Comparison of ENCODE assay signal across 14 mouse cellular contexts in the genomic region with DNA sequence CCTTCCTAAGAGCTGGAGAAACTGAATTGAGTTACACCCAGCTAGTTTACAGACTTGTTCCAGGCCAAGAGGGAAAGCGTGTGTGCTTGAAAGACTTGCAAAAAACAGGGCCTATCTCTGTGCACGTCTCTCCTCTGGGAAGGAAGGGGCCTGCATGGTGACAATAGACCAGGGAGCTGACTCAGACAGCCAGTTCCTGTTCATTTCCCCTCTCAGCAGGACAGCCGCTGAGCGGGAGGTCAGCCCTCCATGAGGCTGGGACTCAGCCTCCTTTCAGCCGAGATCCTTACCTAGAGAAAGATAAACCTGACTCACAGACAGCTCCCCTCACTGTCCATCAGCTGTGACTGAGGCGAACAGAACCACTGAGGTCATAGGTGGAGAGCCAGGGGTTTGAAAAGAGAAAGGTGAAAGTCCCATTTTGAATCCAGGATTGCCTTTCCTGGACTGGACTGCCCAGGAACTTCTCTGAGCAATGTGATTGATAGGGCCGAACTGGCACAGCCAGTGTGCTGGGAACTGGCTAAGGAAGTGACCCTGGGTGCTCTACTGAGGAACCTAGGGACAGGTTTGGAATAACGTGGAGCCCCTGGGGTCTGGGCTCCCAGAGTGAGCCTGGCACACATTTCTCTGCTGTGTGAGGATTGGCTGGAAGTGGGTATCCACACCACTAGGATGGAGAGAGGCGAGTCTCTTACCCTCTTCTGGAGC. TPM values are rescaled to one million over a fixed set of nuclear protein-coding genes. Genes with fewer than 3 reads are reported as not detected.
A peak's percentile ranks its signal among the peaks of the same experiment; 100 is the strongest.
DNase-seq lines count a peak whose midpoint lies in the region; ATAC-seq and TF ChIP-seq lines count a peak whose summit lies in the region.
"Had no signal": no experiment of that assay in that cellular context is flagged by ENCODE, and none has a peak within 500 bp of the region (broad histone marks: within the 10 kb centered on the region; RNA-seq: fewer than 3 reads in every experiment).

No protein-coding gene starts in this region.

- intact Hi-C loops in gastrocnemius, adult 2 months (cut with DNase I): no loop called here
- intact Hi-C loops in gastrocnemius, postnatal 36 days (cut with DNase I): no loop called here

- 52% methylated on average over 9 of the region's 9 CpGs for WGBS in spleen, adult 2 months
- 46% methylated on average over 9 of the region's 9 CpGs for WGBS in limb, embryonic 10.5 days

- H3K27ac ChIP-seq in gastrocnemius, adult 2 months: peak overlapping the region; percentile 66
- 0 out of 2 replicates have a peak overlapping the region, but pooled peaks have one; percentile 4 for H3K27ac ChIP-seq in spleen, adult 2 months (ENCODE audit: insufficient read depth, low read length)
- H3K27ac ChIP-seq in limb, embryonic 10.5 days: peak overlapping the region; percentile 46; the same call in 1 of the 2 replicates
- H3K27ac ChIP-seq: midbrain, embryonic 13.5 days had no signal

- peak; percentile 18 for DNase-seq in gastrocnemius, adult 2 months
- DNase-seq in gastrocnemius, postnatal 36 days: no peak
- DNase-seq in spleen, adult 2 months (ENCODE audit: low read depth in 1 of 2, low spot score in 2 of 2): no peak
- no peak for DNase-seq in spleen, adult 18-20 months
- no peak for DNase-seq in limb, embryonic 10.5 days (ENCODE audit: low spot score)
- no peak for DNase-seq in urinary bladder, adult 2 months (ENCODE audit: low spot score)
- DNase-seq in adrenal gland, postnatal 14 days: no peak
- DNase-seq: right cerebral cortex, postnatal 25 days; thymus, adult 2 months had no signal

- H3K27me3 ChIP-seq in spleen, adult 2 months (ENCODE audit: control insufficient read depth, insufficient read depth, low read length): no peaks in the 10 kb centered on the region
- peaks cover 96% of the 10 kb centered on the region for H3K27me3 ChIP-seq in limb, embryonic 10.5 days (ENCODE audit: low read depth, poor library complexity, severe bottlenecking)

- no peaks in the 10 kb centered on the region for H3K36me3 ChIP-seq in spleen, adult 2 months (ENCODE audit: control insufficient read depth, insufficient read depth, low read length)
- H3K36me3 ChIP-seq in limb, embryonic 10.5 days: no peaks in the 10 kb centered on the region
- H3K36me3 ChIP-seq: embryonic facial prominence, embryonic 12.5 days; limb, embryonic 13.5 days; midbrain, embryonic 13.5 days had no signal

- no peak for ATAC-seq in cerebellum, adult (ENCODE audit: insufficient number of reproducible peaks, low FRiP score, low TSS enrichment)
- ATAC-seq: forebrain, embryonic 14.5 days; midbrain, embryonic 13.5 days had no signal

- peak overlapping the region; percentile 60 for H3K4me3 ChIP-seq in gastrocnemius, adult 2 months
- H3K4me3 ChIP-seq in spleen, adult 2 months (ENCODE audit: extremely low read depth, insufficient read depth, insufficient read length): no peak overlapping the region
- no peak overlapping the region for H3K4me3 ChIP-seq in limb, embryonic 10.5 days
- H3K4me3 ChIP-seq: embryonic facial prominence, embryonic 12.5 days; limb, embryonic 13.5 days; midbrain, embryonic 13.5 days had no signal

- no peaks in the 10 kb centered on the region for H3K4me1 ChIP-seq in spleen, adult 2 months (ENCODE audit: control insufficient read depth, insufficient read depth, insufficient read length)
- peaks cover 20% of the 10 kb centered on the region for H3K4me1 ChIP-seq in limb, embryonic 10.5 days
- H3K4me1 ChIP-seq: midbrain, embryonic 13.5 days had no signal

- no peaks in the 10 kb centered on the region for H3K9me3 ChIP-seq in limb, embryonic 10.5 days (replicated peaks)
- H3K9me3 ChIP-seq: embryonic facial prominence, embryonic 12.5 days; limb, embryonic 13.5 days; midbrain, embryonic 13.5 days had no signal

- TF ChIP-seq POLR2A in spleen, adult 2 months (IDR thresholded peaks at IDR 0.05; ENCODE audit: low read depth, low read length): no peak

- no peak for TF ChIP-seq CTCF in gastrocnemius, adult 2 months (IDR thresholded peaks at IDR 0.05)
- no peak for TF ChIP-seq CTCF in spleen, adult 2 months (IDR thresholded peaks at IDR 0.05; ENCODE audit: extremely low read depth, insufficient read depth, insufficient read length, insufficient replicate concordance)

RNA-seq across cellular contexts. Expression of a gene that starts 53.7 kb away (rescaled TPM):
- total RNA-seq in gastrocnemius, adult 2 months (2021): under 1 TPM; 0.53 to 0.94 TPM
- under 1 TPM; 0.66 to 0.81 TPM for total RNA-seq in gastrocnemius, postnatal 36 days (2021)
- polyA plus RNA-seq in spleen, adult 2 months (2012; rRNA removed): 4.1 and 5.5 TPM in 2 replicates
- polyA plus RNA-seq in limb, embryonic 10.5 days (2016; fragmentation: Nextera tagmentation; extraction: Ambion mirVana): 1.5 and 2.9 TPM in 2 replicates
- polyA plus RNA-seq in urinary bladder, adult 2 months (2012; rRNA removed): 4.7 and 7.0 TPM in 2 replicates
- total RNA-seq in adrenal gland, postnatal 14 days (2021): 7.8 and 11.4 TPM in 2 replicates

Comparison
In these comparisons a context has a peak if more than half of its experiments do, and no peak if none do; other contexts are left out.
1. H3K27ac ChIP-seq: peak in every context shown above with its lines; median percentile 66 in gastrocnemius, adult 2 months; 46 in limb, embryonic 10.5 days; 4 in spleen, adult 2 months.